Mouse (Mus musculus): ENCODE measurements around the gene Zfp60. TPM values are rescaled to one million over a fixed set of nuclear protein-coding genes. Genes with fewer than 3 reads are reported as not detected.

Zfp60 gene
- polyA plus RNA-seq (2021; fragmentation: Nextera tagmentation), result 5.9 and 9.1 TPM in 2 replicates
- long read RNA-seq, experiment 1, full-length matches to known transcripts, result 82 of 97 reads
- long read RNA-seq, experiment 1, partial matches to known transcripts, result 3 of 97 reads
- long read RNA-seq, experiment 1, other reads (novel, unspliced or antisense), result 12 of 97 reads
- long read RNA-seq, experiment 2, full-length matches to known transcripts, result 10 of 17 reads
- long read RNA-seq, experiment 2, partial matches to known transcripts, result 0 of 17 reads
- long read RNA-seq, experiment 2, other reads (novel, unspliced or antisense), result 7 of 17 reads

DNA sequence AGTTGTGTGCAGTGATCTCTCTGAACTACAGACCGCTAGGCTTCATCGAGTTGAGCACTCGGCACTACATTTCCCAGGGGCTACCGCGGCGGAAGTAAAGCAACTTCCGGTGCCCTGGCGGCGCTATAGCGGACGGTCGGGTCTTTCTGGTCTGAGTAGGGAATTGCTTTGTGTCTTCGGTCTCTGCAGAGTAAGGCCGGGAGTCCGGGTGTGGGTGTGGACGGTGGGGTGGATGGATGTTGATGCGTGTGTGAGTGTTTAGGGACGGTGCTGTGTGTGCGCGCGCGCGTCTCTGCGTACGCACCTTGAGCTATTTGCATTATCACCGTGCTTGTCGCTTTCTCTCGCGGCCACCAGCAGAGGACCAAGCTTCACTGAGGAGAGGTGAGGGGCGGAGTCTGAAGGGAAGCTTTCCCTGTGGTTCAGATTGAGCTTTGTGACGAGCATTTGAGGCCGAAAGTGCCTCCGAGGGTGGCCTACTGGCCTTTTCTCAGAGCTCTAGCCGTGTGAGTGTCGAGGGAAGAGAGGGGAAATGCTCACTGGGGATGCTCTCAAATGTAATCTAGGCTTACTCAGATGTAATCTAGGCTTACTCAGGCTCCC lies at the start of gene Zfp60:
Gene Zfp60 (plus strand): TSS at position 109 of the 603 bp plus-strand sequence.

GRCm38 (mm10) chr7:27688815-27689612 lies 42.2 kb upstream of the Zfp60 start, which contains the start of gene Zfp607b:
Zfp607b (plus strand) TSS chr7:27689340.

Other genes starting within 250 kb of the Zfp60 start
- gene Sertad1, start 244.5 kb upstream of the Zfp60 start, polyA plus RNA-seq (2021; fragmentation: Nextera tagmentation), result 19.7 and 26.0 TPM in 2 replicates
- 0.04 and 0.11 TPM in 2 replicates for gene Prx, start 232.1 kb upstream of the Zfp60 start, polyA plus RNA-seq (2021; fragmentation: Nextera tagmentation)
- 23.8 and 29.0 TPM in 2 replicates for gene Hipk4, start 208.1 kb upstream of the Zfp60 start, polyA plus RNA-seq (2021; fragmentation: Nextera tagmentation)
- gene Pld3, start 178.2 kb upstream of the Zfp60 start, polyA plus RNA-seq (2021; fragmentation: Nextera tagmentation), result 542 and 557 TPM in 2 replicates
- gene 2310022A10Rik, start 178.2 kb upstream of the Zfp60 start, polyA plus RNA-seq (2021; fragmentation: Nextera tagmentation), result 14.7 and 17.4 TPM in 2 replicates
- 96.2 and 145 TPM in 2 replicates for gene Akt2, start 139.8 kb upstream of the Zfp60 start, polyA plus RNA-seq (2021; fragmentation: Nextera tagmentation)
- 87.2 and 216 TPM in 2 replicates for gene Ttc9b, start 77.5 kb upstream of the Zfp60 start, polyA plus RNA-seq (2021; fragmentation: Nextera tagmentation)
- 16.7 and 30.5 TPM in 2 replicates for gene Map3k10, start 56.8 kb upstream of the Zfp60 start, polyA plus RNA-seq (2021; fragmentation: Nextera tagmentation)
- 4.3 and 4.7 TPM in 2 replicates for gene Zfp607b, start 42.0 kb upstream of the Zfp60 start, polyA plus RNA-seq (2021; fragmentation: Nextera tagmentation)
- gene Zfp626, start 75.8 kb downstream of the Zfp60 start, polyA plus RNA-seq (2021; fragmentation: Nextera tagmentation), result 0.23 and 1.1 TPM in 2 replicates
- gene Zfp59, start 107.2 kb downstream of the Zfp60 start, polyA plus RNA-seq (2021; fragmentation: Nextera tagmentation), result 2.5 and 3.3 TPM in 2 replicates
- 0.21 and 0.37 TPM in 2 replicates for gene Zfp607a, start 126.1 kb downstream of the Zfp60 start, polyA plus RNA-seq (2021; fragmentation: Nextera tagmentation)
- 2.3 and 3.1 TPM in 2 replicates for gene Zfp974, start 198.1 kb downstream of the Zfp60 start, polyA plus RNA-seq (2021; fragmentation: Nextera tagmentation)
- gene Zfp780b, start 247.8 kb downstream of the Zfp60 start, polyA plus RNA-seq (2021; fragmentation: Nextera tagmentation), result 15.8 and 26.6 TPM in 2 replicates

All from left cerebral cortex, adult 6 months (tissue).